ENCODE assay signal across 11 mouse cellular contexts in the genomic region with DNA sequence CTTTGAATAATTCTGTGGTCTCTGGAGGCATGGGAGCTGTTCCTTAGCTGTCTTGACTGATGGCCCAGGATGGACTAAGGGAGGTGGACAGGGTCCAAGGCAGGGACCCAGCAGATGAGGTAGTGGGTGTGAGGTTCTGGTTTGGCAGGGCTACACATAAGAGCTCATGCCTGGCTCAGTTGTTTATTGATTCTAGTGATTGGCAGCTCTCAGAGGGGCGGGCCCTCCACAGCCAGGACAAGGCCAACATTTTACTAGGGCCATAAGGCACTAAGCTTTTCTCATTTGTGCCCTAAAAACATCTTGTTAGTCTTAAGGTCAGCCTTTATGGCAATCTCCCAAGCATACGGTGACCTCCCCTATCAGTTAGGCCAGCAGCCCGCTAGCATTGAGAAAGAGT. TPM values are rescaled to one million over a fixed set of nuclear protein-coding genes. Genes with fewer than 3 reads are reported as not detected.
"Had no signal": no experiment of that assay in that cellular context is flagged by ENCODE, and none has a peak within 500 bp of the region (broad histone marks: within the 10 kb centered on the region; RNA-seq: fewer than 3 reads in every experiment).

No protein-coding gene starts in this region.

- DNase-seq: kidney, adult 9 months; kidney, postnatal 36 days; liver, embryonic 13.5 days; liver, postnatal 0 days; spleen, adult 18-20 months; thymus, postnatal 36 days had no signal

RNA-seq across cellular contexts. Expression of gene Wasf3, which starts 47.0 kb away (rescaled TPM):
- total RNA-seq: megakaryocyte-erythroid progenitor cell, adult 5-6 weeks had no signal

RNA-seq across cellular contexts. Expression of gene Gm6408, which starts 49.9 kb away (rescaled TPM):
- total RNA-seq: layer of hippocampus, adult 18-20 months; layer of hippocampus, postnatal 14 days; left cerebral cortex, adult 18-20 months; left cerebral cortex, postnatal 10 days; megakaryocyte-erythroid progenitor cell, adult 5-6 weeks had no signal

RNA-seq across cellular contexts. Expression of gene Gm6370, which starts 59.3 kb away (rescaled TPM):
- total RNA-seq: layer of hippocampus, adult 18-20 months; layer of hippocampus, postnatal 14 days; left cerebral cortex, adult 18-20 months; left cerebral cortex, postnatal 10 days; megakaryocyte-erythroid progenitor cell, adult 5-6 weeks had no signal
